Mouse (Mus musculus): ENCODE data around the gene Otub1.

The Otub1 gene

DNA sequence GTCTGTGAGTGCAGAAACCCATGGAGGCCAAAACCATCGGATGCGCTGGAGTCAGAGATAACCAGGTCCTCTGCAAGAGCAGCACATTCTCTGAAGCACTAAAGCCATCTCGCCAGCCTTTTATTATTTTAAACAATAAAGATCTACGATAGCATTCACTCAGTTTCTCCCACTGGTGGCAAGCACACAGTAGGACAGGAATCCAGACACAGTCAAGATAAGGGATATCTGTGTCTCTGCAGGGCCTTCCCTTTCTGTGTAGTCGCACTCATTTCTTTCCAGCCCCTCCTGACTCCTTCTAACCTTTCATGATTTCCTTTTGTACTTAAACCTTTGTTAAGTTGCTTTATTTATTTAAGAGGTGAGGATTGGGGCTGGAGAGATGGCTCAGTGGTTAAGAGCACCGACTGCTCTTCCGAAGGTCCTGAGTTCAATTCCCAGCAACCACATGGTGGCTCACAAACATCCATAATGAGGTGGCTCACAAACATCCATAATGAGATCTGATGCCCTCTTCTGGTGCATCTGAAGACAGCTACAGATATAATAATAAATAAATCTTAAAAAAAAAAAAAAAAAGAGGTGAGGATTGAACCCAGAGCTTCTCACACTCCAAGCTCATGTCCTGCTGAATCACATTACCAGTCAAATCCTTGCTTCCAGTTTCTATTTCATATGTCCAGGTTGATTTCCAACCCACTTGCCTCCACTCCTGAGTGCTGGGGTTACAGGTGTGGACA lies 4.0 kb upstream of the Otub1 start:
- DNase-seq (ENCODE audit: low read depth, low spot score), result no peak

DNA sequence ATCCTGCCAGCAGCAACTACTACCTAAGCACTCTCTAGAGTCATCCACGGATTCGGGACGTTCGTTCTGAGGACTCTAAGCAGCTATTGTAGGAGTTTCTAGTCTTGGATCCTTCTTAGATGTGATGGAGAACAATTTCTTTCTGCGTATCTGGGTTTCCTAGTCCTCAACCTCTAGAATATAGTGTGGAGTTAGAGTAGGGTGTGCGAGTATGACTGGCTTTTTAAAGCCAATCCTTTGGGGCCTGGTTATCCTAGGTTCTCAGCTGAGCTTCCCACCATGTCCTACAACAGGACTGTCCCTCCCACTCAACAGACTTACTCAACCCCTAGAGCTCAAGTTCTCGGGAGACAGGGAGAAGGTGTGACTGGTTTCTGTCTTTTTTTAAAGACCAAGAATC lies 790 bp downstream of the Otub1 start:
- no peak for DNase-seq (ENCODE audit: low read depth, low spot score)

DNA sequence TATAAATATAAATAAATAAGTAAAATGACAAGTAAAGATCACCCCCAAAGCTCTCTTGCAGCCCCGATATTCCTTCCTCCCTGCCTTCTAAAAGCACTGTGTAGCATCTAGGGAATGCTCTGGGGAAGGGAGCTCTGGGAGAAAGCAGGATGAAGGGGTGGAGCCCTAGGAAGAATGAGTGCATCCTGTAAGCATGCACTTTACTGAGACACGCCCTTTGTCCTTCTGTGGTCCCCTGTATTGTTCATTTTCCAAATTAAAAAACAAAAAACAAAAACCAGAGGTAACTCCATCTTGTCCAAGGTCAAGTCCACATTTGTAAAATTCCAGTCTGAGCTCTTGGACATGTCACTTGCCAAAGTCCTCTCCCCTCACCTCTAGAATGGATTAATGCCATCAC lies 1.2 kb downstream of the Otub1 start:
- DNase-seq (ENCODE audit: low read depth, low spot score), result no peak

DNA sequence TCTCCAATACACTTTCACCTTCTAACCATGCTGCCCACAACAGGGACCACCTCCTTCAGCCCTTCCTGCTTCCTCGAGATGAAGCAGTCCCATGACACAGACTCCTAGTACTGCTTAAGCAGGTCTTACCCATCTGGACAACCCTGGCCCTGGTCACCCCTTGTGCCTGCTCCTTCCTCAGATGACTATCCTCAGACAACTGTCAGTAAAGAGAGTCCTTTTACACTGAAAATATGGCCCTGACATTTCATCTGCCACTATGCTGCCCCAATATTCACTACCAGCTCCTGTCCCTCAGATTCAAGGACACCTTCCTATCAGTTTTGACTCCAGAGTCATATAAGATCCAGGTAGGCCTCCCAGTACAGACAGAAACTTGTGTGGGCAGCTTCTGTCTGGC lies 5.7 kb downstream of the Otub1 start:
- no peak for DNase-seq (ENCODE audit: low read depth, low spot score)

DNA sequence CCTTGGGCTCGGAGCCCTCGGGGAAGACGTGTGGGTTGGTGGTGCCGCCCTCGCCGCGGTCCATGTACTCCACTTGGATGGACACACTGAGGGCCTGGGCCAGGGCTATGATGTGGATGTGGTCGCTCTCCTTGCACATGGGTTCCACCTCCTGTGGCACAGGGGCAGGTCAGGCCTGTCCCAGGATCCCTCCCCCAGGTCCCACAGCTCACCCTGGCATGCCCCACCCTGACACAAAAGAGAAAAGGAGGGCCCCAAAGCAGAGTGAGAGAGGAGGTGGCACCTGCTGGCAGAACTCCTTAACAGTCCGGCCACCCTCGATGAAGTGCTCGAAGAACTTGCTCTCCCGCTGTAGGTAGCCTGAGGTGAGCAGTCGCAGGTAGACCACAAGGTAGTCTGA lies 7.0 kb downstream of the Otub1 start:
- no peak for DNase-seq (ENCODE audit: low read depth, low spot score)

DNA sequence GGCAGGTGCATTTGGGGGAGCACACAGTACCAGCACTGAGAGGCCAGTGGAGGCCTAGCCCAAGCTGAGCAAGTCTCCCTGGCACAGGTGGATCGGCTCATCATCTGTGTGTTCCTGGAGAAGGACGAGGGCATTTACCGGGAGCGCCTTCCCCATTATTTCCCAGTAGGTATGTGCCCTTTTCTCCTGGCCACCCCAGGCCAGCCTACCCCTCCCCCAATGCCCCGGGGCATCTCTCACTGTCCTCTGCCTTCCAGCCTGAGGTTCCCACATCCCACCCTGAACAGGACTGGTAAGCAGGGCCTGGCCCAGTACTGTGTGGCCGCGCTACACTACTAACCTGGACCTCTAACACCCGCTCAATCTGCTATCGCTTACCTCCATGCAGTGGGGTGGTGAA lies 8.7 kb downstream of the Otub1 start:
- DNase-seq (ENCODE audit: low read depth, low spot score), result no peak

DNA sequence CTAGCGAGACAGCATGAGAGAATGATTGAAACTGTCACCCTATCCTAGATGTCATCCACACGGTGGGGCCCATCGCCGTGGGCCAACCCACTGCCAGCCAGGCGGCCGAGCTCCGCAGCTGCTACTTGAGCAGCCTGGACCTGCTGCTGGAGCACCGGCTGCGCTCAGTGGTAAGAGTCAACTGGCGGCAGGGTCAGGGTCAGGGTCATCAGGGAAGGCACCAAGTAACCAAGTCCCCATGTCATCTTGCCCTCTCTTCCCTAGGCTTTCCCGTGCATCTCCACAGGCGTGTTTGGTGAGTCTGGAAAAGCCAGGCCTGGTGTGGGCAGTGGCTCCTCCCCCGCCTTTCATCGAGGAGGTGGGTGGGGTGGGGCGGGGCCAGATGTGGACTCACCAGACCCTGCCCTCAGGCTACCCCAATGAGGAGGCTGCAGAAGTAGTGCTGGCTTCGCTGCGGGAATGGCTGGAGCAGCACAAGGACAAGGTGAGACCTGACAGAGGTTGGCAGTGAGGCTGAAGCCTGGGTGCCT lies 9.3 kb downstream of the Otub1 start:
- DNase-seq (ENCODE audit: low read depth, low spot score), result no peak

DNA sequence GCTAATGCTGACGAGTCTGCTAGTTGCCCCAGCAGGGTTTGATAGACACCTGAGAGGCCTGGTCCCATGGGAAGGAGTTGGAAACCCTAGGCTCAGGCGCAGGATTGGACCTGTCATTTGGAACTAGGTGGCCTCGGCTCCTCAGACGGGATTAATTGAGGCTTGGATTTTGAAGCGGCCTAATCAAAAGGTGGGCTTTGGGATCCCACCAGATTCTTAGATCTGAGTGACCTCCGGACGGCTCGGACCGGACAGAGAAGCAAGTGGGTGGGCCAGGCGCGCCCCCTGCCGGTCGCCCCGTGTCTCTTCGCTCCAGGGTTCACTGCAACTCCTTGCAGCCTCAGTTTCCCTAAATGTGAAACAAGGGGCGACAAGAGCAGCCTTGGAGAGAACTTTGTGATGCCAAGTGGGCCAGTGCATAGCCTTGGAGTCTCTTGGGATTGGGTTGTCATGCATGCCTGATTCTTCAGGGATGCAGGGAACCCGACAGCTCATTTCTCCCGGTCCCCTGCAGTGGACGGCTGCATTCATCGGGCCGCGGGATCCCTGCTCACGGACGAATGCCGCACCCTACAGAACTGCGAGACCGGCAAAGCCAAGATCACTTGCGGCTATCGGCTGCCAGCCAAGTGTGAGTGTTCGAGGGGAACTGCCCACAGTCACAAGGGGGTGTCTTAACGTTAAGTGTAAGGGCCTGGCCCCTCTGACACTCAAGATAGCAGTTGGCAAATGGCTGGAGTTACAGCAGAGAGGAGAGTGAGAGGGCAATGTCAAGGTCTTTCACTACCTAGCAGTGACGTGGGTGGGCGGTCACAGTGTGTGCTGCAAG lies 10.0 kb downstream of the Otub1 start:
- DNase-seq (ENCODE audit: low read depth, low spot score), result peak; percentile 25

DNA sequence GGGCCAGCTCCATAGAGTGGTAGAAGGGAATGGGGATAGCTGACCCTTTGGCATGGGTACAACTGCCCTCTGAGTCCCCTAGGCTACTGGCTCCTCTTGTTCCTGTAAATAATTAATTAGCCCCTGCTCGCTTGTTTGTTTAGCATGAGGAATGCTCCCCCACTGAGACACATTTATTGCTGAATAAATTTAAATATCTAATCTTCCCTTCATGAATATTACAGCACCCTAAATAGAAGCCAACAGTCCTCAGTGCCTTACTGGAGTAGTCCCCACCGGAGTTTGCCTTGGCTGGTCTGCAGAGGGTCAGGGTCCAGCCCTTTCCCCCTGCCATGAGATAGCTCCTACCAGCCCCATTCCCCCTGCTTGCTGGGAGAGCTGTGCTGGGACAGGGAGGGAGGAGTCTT lies 13.6 kb downstream of the Otub1 start:
- no peak for DNase-seq (ENCODE audit: low read depth, low spot score)

DNA sequence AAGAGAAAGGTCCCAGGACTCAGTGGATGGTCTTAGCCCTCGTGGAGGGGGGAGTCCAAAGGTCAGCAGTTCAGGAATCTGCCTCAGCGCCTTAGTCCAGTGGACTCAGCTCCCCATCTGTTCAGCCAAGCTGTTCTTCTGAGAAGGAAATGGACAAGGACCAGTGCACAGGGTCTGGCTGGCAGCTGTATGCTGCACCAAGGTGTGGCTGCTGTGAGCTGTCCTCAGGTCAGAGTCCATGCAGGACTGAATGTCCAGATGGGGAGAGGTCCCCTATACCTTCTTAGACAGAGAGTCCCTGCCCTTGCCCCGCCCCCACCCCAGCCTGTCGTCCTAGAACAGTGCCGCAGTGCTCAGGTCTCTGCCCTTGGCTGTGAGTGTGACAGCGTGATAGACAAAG lies 14.5 kb downstream of the Otub1 start:
- no peak for DNase-seq (ENCODE audit: low read depth, low spot score)

DNA sequence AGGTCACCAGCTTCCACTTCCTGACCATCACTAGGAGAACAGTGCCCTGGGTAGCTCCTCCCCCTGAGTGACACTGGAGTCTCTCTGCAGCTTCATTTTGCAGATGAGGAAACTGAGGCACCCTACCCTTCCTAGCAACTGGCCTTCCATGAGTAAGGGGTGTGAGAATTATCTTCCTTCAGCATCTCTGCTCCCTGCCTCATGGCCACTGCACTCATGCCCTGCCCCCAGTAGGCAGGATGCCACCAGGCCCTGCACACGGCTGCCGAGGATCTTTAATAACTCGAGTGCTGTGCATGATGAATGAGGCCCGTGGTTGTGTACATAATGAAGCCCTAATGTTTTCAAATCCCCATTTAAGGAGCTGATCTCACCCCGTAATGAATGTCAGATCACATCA lies 15.1 kb downstream of the Otub1 start:
- DNase-seq (ENCODE audit: low read depth, low spot score), result no peak

DNA sequence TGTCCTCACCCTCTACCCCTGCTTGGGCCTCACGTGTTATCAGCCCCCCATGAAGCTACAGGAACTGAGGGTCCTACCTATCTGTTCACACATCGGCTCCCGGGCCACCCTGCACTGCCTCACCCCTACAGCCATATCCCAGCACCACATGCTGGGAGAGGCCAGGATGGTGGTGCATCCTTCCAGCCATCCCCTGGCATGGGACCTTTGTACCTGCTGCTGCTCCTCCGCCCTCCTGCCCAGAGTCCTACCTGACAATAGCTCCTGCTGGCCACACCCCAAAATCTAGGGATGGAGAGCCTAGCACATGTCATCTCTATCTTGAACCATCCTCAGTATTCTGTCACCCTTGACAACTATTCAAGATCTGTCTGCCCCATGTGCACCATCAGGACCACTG lies 17.1 kb downstream of the Otub1 start:
- no peak for DNase-seq (ENCODE audit: low read depth, low spot score)

DNA sequence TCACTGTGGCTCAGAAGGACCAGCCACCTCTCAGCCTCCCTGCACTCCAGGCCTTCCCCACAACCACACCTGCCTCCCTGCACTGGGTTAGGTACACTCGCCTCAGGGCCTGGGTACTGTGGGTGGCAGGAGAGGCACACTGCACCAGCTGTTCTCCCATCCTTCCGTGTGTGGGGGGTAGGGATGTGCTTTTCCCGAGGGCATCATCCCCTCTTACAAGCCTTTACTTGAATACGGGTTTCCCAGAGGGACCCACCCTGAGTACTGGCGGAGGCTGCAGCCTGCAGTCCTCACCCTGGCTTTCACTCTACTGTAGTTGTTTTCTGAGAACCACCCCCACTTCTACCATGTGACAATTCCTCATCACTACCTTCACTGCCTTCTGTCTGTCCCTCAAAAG lies 19.0 kb downstream of the Otub1 start:
- DNase-seq (ENCODE audit: low read depth, low spot score), result no peak

DNA sequence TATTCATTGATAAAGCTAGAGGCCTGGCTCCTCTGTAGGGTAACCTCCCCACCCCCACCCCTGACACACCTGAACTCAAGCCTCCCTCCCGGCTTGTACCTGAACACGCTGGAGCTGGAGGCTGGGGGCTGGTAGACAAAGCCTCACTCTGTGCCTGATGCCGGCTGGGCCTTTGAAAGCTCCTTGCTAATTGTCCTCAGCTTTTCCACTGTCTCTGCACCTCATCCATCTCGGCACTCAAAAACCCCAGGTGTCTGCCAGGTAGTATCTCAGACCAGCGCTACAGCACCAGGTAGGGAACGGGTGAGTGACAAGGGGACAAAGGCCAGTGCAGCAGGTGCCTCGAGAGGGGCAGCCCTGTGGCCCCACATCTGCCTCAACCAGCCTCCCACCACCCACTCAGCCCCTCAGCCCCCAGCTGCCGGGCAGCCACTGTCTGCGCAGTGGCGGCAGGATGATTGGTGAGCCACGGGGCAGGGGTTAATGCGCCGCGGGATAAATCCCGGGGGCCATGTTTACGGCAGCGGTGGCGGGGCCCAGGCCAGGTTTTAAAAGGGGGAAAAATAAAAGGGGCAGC lies 20.3 kb downstream of the Otub1 start:
- no peak for DNase-seq (ENCODE audit: low read depth, low spot score)

DNA sequence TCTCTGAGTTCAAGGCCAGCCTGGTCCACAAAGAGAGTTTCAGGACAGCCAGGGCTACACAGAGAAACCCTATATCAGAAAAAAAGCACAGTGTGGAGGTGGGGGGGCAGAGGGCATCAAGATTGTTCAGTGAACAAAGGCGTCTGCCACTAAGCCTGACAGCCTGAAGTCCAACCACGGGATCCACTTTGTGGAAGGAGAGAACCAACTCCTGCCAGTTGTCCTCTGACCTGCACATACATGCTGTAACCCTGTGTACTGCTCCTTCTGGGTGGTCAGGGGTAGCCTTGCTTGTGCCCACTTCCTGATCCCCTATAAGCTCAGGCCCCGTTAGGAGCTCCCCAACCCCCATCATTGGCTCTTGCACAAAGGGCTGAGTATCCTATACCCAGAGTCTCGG lies 21.1 kb downstream of the Otub1 start:
- no peak for DNase-seq (ENCODE audit: low read depth, low spot score)

DNA sequence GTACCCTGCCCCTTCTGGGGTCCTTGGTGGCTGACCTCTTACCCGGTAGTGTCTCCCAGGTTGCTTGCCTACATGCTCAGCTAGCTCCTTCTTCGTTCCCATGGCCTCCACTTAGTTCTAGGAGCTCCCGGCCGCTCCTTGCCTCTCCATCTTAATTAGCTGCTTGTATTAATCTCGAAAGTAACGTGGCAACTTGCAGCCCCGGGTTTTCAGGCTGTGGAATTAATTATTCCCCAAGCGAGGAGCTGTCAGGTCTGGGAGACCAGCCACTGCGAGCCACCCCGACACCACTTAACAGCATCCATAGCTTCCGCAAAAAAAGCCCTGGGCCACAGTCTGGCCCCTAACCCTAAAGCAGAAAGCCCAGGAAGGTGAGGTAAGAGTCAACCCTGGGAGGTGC lies 22.7 kb downstream of the Otub1 start:
- no peak for DNase-seq (ENCODE audit: low read depth, low spot score)

DNA sequence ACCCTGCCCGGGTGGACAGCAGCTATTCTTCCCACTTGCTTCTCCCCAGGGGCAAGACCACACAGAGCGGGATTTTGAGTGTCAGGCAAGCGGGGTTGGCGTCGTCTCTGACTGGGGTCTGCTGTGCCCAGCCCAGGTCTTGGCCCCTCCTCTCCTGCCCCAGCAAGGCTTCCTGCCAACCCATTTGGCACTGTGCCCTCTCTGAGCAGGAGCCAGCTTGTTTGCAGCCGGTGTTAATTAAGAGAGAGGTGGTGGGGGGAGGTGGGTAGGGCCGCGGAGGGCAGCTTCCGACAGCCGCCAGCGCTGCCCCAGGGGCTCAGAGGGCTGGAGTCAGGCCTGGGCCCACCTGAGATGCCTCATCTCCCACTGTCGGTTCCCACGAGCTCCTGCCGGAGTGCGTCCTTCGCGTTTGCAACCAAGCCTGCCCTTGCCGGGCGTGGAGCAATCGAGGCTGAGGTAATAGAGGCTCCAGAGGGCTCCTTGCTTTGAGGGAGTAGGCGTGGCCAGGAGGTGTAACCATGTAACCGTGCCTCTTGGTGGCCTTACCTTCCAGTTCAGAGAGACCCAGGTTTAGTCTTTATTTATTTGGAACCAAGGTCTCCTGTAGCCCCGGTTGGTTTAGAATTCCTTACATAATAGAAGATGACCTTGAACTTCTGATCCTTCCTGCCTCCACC lies 23.7 kb downstream of the Otub1 start:
- DNase-seq (ENCODE audit: low read depth, low spot score), result no peak

DNA sequence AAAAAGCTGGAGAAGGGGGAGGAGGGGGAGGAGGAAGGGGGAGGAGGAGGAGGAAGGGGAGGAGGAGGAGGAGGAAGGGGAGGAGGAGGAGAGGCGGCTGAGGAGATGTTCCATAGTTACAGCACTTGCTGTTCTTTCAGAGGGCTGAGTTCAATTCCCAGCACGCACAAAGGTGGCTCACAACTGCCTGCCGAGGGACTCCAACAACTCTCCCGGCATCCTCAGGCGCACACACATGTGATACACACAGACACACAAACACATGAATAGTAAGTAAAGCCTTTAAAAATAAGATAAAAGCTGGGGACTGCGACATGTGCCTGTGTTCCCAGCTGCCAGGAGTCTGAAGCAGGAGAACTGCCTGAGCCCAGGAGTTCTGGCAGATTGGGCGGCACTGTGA lies 24.6 kb downstream of the Otub1 start:
- DNase-seq (ENCODE audit: low read depth, low spot score), result no peak

DNA sequence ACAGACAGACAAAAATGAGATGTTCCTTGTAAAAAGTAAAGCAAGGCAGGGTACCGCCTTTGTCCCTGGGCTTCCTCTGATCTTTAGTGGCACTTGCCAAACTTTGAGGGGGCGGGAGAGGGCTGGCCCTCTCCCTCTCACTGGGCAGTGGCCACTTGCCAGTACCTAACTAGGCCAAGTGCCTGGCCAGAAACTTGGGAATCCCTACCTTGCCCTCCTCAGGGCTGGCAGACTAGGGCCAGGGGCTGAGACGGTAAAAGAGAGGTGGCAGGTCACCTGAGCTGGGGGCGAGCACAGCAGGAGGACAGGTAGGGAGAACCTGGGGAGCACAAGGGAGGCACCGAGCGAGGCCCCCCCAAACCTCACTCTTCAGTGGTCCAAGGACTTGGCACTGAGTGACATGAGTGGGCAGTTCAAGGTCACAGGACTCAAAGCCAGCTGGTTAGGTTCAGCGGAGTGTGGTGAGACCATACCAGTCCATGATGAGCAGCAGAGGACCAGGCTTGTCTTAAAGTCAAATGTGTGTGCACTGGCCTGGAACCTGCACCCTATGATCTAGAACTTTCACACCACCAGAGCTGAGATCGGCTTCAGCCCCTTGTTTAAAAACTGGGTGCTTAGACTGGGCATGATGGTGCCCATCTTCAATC lies 25.2 kb downstream of the Otub1 start:
- DNase-seq (ENCODE audit: low read depth, low spot score), result no peak

DNA sequence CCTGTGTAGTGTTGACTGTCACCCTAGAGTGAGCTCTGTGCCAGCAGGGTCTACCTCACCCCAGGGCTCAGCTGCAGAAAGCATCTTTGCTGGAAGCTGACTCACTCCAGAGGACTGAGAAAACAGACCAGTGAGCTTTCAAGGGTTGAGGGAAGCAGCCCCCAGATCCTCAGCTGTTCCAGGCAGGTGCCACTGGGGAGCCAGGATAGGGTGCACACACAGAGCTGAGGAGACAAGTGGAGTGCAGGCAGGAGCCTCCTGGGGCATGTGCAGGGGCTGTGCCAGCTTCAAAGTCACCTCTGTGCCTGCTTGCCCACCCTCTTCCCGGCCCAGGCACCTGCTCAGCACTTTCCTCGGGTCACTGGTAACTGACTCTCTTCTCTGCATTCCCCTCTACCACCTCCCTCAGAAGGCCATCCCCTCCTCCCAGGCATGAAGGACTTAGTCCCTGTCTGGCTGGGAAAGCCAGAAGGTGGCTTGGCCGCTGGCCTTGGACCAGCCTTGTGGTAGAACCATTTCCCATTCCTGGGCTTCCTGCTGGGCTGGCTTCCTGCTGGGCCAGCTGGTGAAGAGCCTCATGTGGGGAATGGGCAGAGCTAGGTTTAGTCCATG lies 27.2 kb downstream of the Otub1 start:
- no peak for DNase-seq (ENCODE audit: low read depth, low spot score)

Measured in c-Kit-negative CD71-positive TER-119-positive erythroid progenitor cells, embryonic 14.5 days (primary cell).